Mouse (Mus musculus): ENCODE data around the gene Gsn. TPM values are rescaled to one million over a fixed set of nuclear protein-coding genes. Genes with fewer than 3 reads are reported as not detected.

The Gsn gene
- polyA plus RNA-seq, 1 experiment from 2014 or later = 29.9 TPM

GRCm38 (mm10) chr2:35216701-35217100 lies 39.5 kb upstream of the Gsn start:
- no peak overlapping the region for H3K27ac ChIP-seq (ENCODE audit: low read depth, low read length)
- no peak overlapping the region for H3K4me2 ChIP-seq
- no peak overlapping the region for H3K4me3 ChIP-seq (ENCODE audit: low read depth, low read length)
- DNase-seq (ENCODE audit: low spot score, missing footprints) (no peak), ATAC-seq (ENCODE audit: low FRiP score) (no peak)
- peaks cover 3% of the 10 kb centered on the region; the same call in 1 of the 2 replicates for H3K4me1 ChIP-seq (ENCODE audit: control insufficient read depth, insufficient read depth, low read length)
- H3K9me3 ChIP-seq (ENCODE audit: control insufficient read depth, low read length) = peaks cover 2% of the 10 kb centered on the region; the same call in 1 of the 2 replicates
- H3K9ac ChIP-seq (ENCODE audit: low read length) = no peak overlapping the region
- H3K27me3 ChIP-seq (ENCODE audit: control insufficient read depth, insufficient read depth, low read length) = no peaks in the 10 kb centered on the region
- no peaks in the 10 kb centered on the region for H3K36me3 ChIP-seq (ENCODE audit: control insufficient read depth, insufficient read depth, low read length)
- 93% methylated on average over 2 of the region's 2 CpGs for WGBS

GRCm38 (mm10) chr2:35218736-35219135 lies 37.4 kb upstream of the Gsn start:
- no peaks in the 10 kb centered on the region for H3K27me3 ChIP-seq (ENCODE audit: control insufficient read depth, insufficient read depth, low read length)
- no peak for ATAC-seq (ENCODE audit: low FRiP score)
- peaks cover 3% of the 10 kb centered on the region; the same call in 1 of the 2 replicates for H3K4me1 ChIP-seq (ENCODE audit: control insufficient read depth, insufficient read depth, low read length)
- no peak overlapping the region for H3K27ac ChIP-seq (ENCODE audit: low read depth, low read length)
- no peak for DNase-seq (ENCODE audit: low spot score, missing footprints)
- H3K36me3 ChIP-seq (ENCODE audit: control insufficient read depth, insufficient read depth, low read length) = no peaks in the 10 kb centered on the region
- WGBS = 92% methylated on average over 3 of the region's 3 CpGs
- H3K4me2 ChIP-seq = no peak overlapping the region
- no peak overlapping the region for H3K4me3 ChIP-seq (ENCODE audit: low read depth, low read length)
- peaks cover 2% of the 10 kb centered on the region; the same call in 1 of the 2 replicates for H3K9me3 ChIP-seq (ENCODE audit: control insufficient read depth, low read length)
- no peak overlapping the region for H3K9ac ChIP-seq (ENCODE audit: low read length)

- H3K4me3 ChIP-seq (ENCODE audit: low read depth, low read length) = no peak overlapping the region
- ATAC-seq (ENCODE audit: low FRiP score) (no peak), DNase-seq (ENCODE audit: low spot score, missing footprints) (no peak)
- H3K4me2 ChIP-seq = no peak overlapping the region
- 85% methylated on average over 6 of the region's 6 CpGs for WGBS
- no peak overlapping the region for H3K27ac ChIP-seq (ENCODE audit: low read depth, low read length)
- H3K9me3 ChIP-seq (ENCODE audit: control insufficient read depth, low read length) = no peaks in the 10 kb centered on the region
- H3K9ac ChIP-seq (ENCODE audit: low read length) = no peak overlapping the region
- no peaks in the 10 kb centered on the region; the same call in 1 of the 2 replicates for H3K4me1 ChIP-seq (ENCODE audit: control insufficient read depth, insufficient read depth, low read length)
- no peaks in the 10 kb centered on the region for H3K36me3 ChIP-seq (ENCODE audit: control insufficient read depth, insufficient read depth, low read length)
- no peaks in the 10 kb centered on the region for H3K27me3 ChIP-seq (ENCODE audit: control insufficient read depth, insufficient read depth, low read length)
Measured at GRCm38 (mm10) chr2:35222822-35223391, 33.3 kb upstream of the Gsn start.

GRCm38 (mm10) chr2:35224285-35224684 lies 31.9 kb upstream of the Gsn start:
- no peak overlapping the region for H3K4me3 ChIP-seq (ENCODE audit: low read depth, low read length)
- H3K36me3 ChIP-seq (ENCODE audit: control insufficient read depth, insufficient read depth, low read length) = no peaks in the 10 kb centered on the region
- H3K9me3 ChIP-seq (ENCODE audit: control insufficient read depth, low read length) = no peaks in the 10 kb centered on the region
- no peaks in the 10 kb centered on the region; the same call in 1 of the 2 replicates for H3K4me1 ChIP-seq (ENCODE audit: control insufficient read depth, insufficient read depth, low read length)
- no peak overlapping the region for H3K9ac ChIP-seq (ENCODE audit: low read length)
- H3K4me2 ChIP-seq = no peak overlapping the region
- no peak for ATAC-seq (ENCODE audit: low FRiP score)
- no peak overlapping the region for H3K27ac ChIP-seq (ENCODE audit: low read depth, low read length)
- H3K27me3 ChIP-seq (ENCODE audit: control insufficient read depth, insufficient read depth, low read length) = no peaks in the 10 kb centered on the region
- DNase-seq (ENCODE audit: low spot score, missing footprints) = no peak
- 94% methylated on average over 15 of the region's 15 CpGs for WGBS

- Histone ChIP-seq H3K9ac (ENCODE audit: low read length) (no peak overlapping the region), H3K4me2 (no peak overlapping the region), H3K27me3 (ENCODE audit: control insufficient read depth, insufficient read depth, low read length) (no peaks in the 10 kb centered on the region), H3K4me3 (ENCODE audit: low read depth, low read length) (no peak overlapping the region), H3K36me3 (ENCODE audit: control insufficient read depth, insufficient read depth, low read length) (no peaks in the 10 kb centered on the region), H3K4me1 (ENCODE audit: control insufficient read depth, insufficient read depth, low read length) (peaks cover 2% of the 10 kb centered on the region; the same call in 1 of the 2 replicates), H3K27ac (ENCODE audit: low read depth, low read length) (no peak overlapping the region), H3K9me3 (ENCODE audit: control insufficient read depth, low read length) (no peaks in the 10 kb centered on the region)
- peak; percentile 86 for DNase-seq (ENCODE audit: low spot score, missing footprints)
- ATAC-seq (ENCODE audit: low FRiP score) = no peak
- WGBS = 51% methylated on average over 4 of the region's 4 CpGs
Measured at GRCm38 (mm10) chr2:35228145-35228544, 28.0 kb upstream of the Gsn start.

- Histone ChIP-seq H3K4me1 (ENCODE audit: control insufficient read depth, insufficient read depth, low read length) (peaks cover 2% of the 10 kb centered on the region; the same call in 1 of the 2 replicates), H3K4me3 (ENCODE audit: low read depth, low read length) (no peak overlapping the region), H3K36me3 (ENCODE audit: control insufficient read depth, insufficient read depth, low read length) (no peaks in the 10 kb centered on the region), H3K27ac (ENCODE audit: low read depth, low read length) (no peak overlapping the region), H3K9me3 (ENCODE audit: control insufficient read depth, low read length) (no peaks in the 10 kb centered on the region), H3K9ac (ENCODE audit: low read length) (no peak overlapping the region), H3K27me3 (ENCODE audit: control insufficient read depth, insufficient read depth, low read length) (no peaks in the 10 kb centered on the region), H3K4me2 (no peak overlapping the region)
- ATAC-seq (ENCODE audit: low FRiP score) (no peak), DNase-seq (ENCODE audit: low spot score, missing footprints) (no peak)
- 25% methylated on average over 8 of the region's 8 CpGs for WGBS
Measured at GRCm38 (mm10) chr2:35230215-35230614, 26.0 kb upstream of the Gsn start.

- Histone ChIP-seq H3K4me1 (ENCODE audit: control insufficient read depth, insufficient read depth, low read length) (peaks cover 2% of the 10 kb centered on the region; the same call in 1 of the 2 replicates), H3K4me3 (ENCODE audit: low read depth, low read length) (no peak overlapping the region), H3K4me2 (no peak overlapping the region), H3K27me3 (ENCODE audit: control insufficient read depth, insufficient read depth, low read length) (no peaks in the 10 kb centered on the region), H3K9ac (ENCODE audit: low read length) (no peak overlapping the region), H3K27ac (ENCODE audit: low read depth, low read length) (no peak overlapping the region), H3K9me3 (ENCODE audit: control insufficient read depth, low read length) (no peaks in the 10 kb centered on the region), H3K36me3 (ENCODE audit: control insufficient read depth, insufficient read depth, low read length) (no peaks in the 10 kb centered on the region)
- WGBS = 82% methylated on average over 2 of the region's 2 CpGs
- ATAC-seq (ENCODE audit: low FRiP score) (no peak), DNase-seq (ENCODE audit: low spot score, missing footprints) (no peak)
Measured at GRCm38 (mm10) chr2:35231871-35232270, 24.3 kb upstream of the Gsn start.

- Histone ChIP-seq H3K9me3 (ENCODE audit: control insufficient read depth, low read length) (no peaks in the 10 kb centered on the region), H3K4me1 (ENCODE audit: control insufficient read depth, insufficient read depth, low read length) (peaks cover 2% of the 10 kb centered on the region; the same call in 1 of the 2 replicates), H3K27me3 (ENCODE audit: control insufficient read depth, insufficient read depth, low read length) (no peaks in the 10 kb centered on the region), H3K36me3 (ENCODE audit: control insufficient read depth, insufficient read depth, low read length) (no peaks in the 10 kb centered on the region), H3K4me2 (no peak overlapping the region), H3K9ac (ENCODE audit: low read length) (no peak overlapping the region), H3K27ac (ENCODE audit: low read depth, low read length) (no peak overlapping the region), H3K4me3 (ENCODE audit: low read depth, low read length) (no peak overlapping the region)
- 72% methylated on average over 17 of the region's 17 CpGs for WGBS
- DNase-seq (ENCODE audit: low spot score, missing footprints) (no peak), ATAC-seq (ENCODE audit: low FRiP score) (no peak)
Measured at GRCm38 (mm10) chr2:35232595-35233445, 23.4 kb upstream of the Gsn start.

- no peak overlapping the region for H3K27ac ChIP-seq (ENCODE audit: low read depth, low read length)
- H3K9ac ChIP-seq (ENCODE audit: low read length) = no peak overlapping the region
- WGBS = 25% methylated on average over 3 of the region's 3 CpGs
- H3K4me3 ChIP-seq (ENCODE audit: low read depth, low read length) = no peak overlapping the region
- no peaks in the 10 kb centered on the region for H3K9me3 ChIP-seq (ENCODE audit: control insufficient read depth, low read length)
- H3K27me3 ChIP-seq (ENCODE audit: control insufficient read depth, insufficient read depth, low read length) = no peaks in the 10 kb centered on the region
- 0 out of 2 replicates have a peak, but pooled peaks cover 2% of the 10 kb centered on the region for H3K4me1 ChIP-seq (ENCODE audit: control insufficient read depth, insufficient read depth, low read length)
- DNase-seq (ENCODE audit: low spot score, missing footprints) = no peak
- H3K4me2 ChIP-seq = no peak overlapping the region
- H3K36me3 ChIP-seq (ENCODE audit: control insufficient read depth, insufficient read depth, low read length) = no peaks in the 10 kb centered on the region
- no peak for ATAC-seq (ENCODE audit: low FRiP score)
Measured at GRCm38 (mm10) chr2:35233898-35234297, 22.3 kb upstream of the Gsn start.

Data from midbrain, embryonic 11.5 days (tissue).